Mouse (Mus musculus): ENCODE measurements around the gene Cbx7. TPM values are rescaled to one million over a fixed set of nuclear protein-coding genes. Genes with fewer than 3 reads are reported as not detected.

Gene Cbx7
- polyA plus RNA-seq, 1 experiment from 2014 or later, result 4.3 TPM

GRCm38 (mm10) chr15:79932323-79932987 lies 38.5 kb downstream of the Cbx7 start:
- no peak overlapping the region for H3K27ac ChIP-seq
- peak overlapping the region; percentile 20 for H3K4me3 ChIP-seq (ENCODE audit: inconsistent target)

DNA sequence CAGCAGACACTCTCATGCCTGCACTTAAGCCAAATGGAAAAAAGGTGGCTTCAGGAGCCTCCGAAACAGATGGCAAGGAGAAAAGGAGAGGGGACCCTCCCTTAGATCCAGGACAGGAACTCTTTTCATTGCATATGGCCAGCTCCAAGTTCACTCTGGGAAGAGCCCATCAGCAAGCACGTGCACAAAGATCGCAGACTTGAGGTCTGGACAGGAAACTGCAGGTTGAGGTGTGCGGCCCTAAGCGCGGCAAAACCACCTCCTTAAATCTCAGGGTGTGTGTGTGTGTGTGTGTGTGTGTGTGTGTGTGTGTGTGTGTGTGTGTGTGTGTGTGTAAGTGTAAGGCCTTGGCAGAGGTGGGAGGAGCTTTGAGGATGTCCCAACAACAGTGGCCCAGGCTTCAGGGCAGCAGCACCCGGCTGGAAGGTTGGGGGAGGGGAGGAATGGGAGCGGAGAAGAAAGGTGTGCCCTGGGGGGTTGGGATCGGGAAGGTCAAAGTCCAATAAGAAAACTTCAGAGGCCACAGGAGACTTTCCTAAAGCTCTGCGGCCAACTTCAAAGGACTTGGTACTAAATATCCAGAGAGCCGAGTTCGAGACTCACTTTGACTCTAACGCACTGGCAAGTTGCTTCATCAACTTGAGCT lies 39.3 kb downstream of the Cbx7 start:
- peak overlapping the region; percentile 20; the same call in 1 of the 2 replicates for H3K4me3 ChIP-seq (ENCODE audit: inconsistent target)
- no peaks in the 10 kb centered on the region for H3K79me2 ChIP-seq (ENCODE audit: inconsistent target)
- WGBS (ENCODE audit: missing documents), result 48% methylated on average over 13 of the region's 13 CpGs
- H3K36me3 ChIP-seq (ENCODE audit: inconsistent target), result no peaks in the 10 kb centered on the region
- H3K27ac ChIP-seq, result no peak overlapping the region

More at GRCm38 (mm10) chr15:79932323-79932987, 38.5 kb downstream of the Cbx7 start:
- Histone ChIP-seq H3K36me3 (ENCODE audit: inconsistent target) (no peaks in the 10 kb centered on the region), H3K79me2 (ENCODE audit: inconsistent target) (no peaks in the 10 kb centered on the region)
- WGBS (ENCODE audit: missing documents), result 2% methylated on average over 47 of the region's 62 CpGs

- WGBS (ENCODE audit: missing documents), result 93% methylated on average over 3 of the region's 3 CpGs
- Histone ChIP-seq H3K79me2 (ENCODE audit: inconsistent target) (no peaks in the 10 kb centered on the region), H3K27ac (no peak overlapping the region), H3K4me3 (ENCODE audit: inconsistent target) (no peak overlapping the region), H3K36me3 (ENCODE audit: inconsistent target) (no peaks in the 10 kb centered on the region)
Measured at GRCm38 (mm10) chr15:79929734-79930133, 41.2 kb downstream of the Cbx7 start.

- Histone ChIP-seq H3K79me2 (ENCODE audit: inconsistent target) (no peaks in the 10 kb centered on the region), H3K27ac (no peak overlapping the region), H3K4me3 (ENCODE audit: inconsistent target) (no peak overlapping the region), H3K36me3 (ENCODE audit: inconsistent target) (no peaks in the 10 kb centered on the region)
- 70% methylated on average over 2 of the region's 2 CpGs for WGBS (ENCODE audit: missing documents)
Measured at GRCm38 (mm10) chr15:79928736-79929135, 42.2 kb downstream of the Cbx7 start.

GRCm38 (mm10) chr15:79928316-79928715 lies 42.6 kb downstream of the Cbx7 start:
- no peak overlapping the region for H3K27ac ChIP-seq
- no peaks in the 10 kb centered on the region for H3K79me2 ChIP-seq (ENCODE audit: inconsistent target)
- 87% methylated on average over 3 of the region's 3 CpGs for WGBS (ENCODE audit: missing documents)
- H3K36me3 ChIP-seq (ENCODE audit: inconsistent target), result no peaks in the 10 kb centered on the region
- H3K4me3 ChIP-seq (ENCODE audit: inconsistent target), result peak overlapping the region; percentile 28; the same call in 1 of the 2 replicates

- H3K79me2 ChIP-seq (ENCODE audit: inconsistent target), result no peaks in the 10 kb centered on the region
- H3K36me3 ChIP-seq (ENCODE audit: inconsistent target), result no peaks in the 10 kb centered on the region
- H3K4me3 ChIP-seq (ENCODE audit: inconsistent target), result peak overlapping the region; percentile 28
- H3K27ac ChIP-seq, result no peak overlapping the region; the same call in 1 of the 2 replicates
- WGBS (ENCODE audit: missing documents), result 1% methylated on average over 29 of the region's 29 CpGs
Measured at GRCm38 (mm10) chr15:79927637-79928122, 43.2 kb downstream of the Cbx7 start.

GRCm38 (mm10) chr15:79926856-79927416 lies 44.0 kb downstream of the Cbx7 start:
- no peak overlapping the region for H3K27ac ChIP-seq
- H3K79me2 ChIP-seq (ENCODE audit: inconsistent target), result no peaks in the 10 kb centered on the region
- H3K4me3 ChIP-seq (ENCODE audit: inconsistent target), result peak overlapping the region; percentile 28; the same call in 1 of the 2 replicates
- H3K36me3 ChIP-seq (ENCODE audit: inconsistent target), result no peaks in the 10 kb centered on the region
- 86% methylated on average over 11 of the region's 11 CpGs for WGBS (ENCODE audit: missing documents)

DNA sequence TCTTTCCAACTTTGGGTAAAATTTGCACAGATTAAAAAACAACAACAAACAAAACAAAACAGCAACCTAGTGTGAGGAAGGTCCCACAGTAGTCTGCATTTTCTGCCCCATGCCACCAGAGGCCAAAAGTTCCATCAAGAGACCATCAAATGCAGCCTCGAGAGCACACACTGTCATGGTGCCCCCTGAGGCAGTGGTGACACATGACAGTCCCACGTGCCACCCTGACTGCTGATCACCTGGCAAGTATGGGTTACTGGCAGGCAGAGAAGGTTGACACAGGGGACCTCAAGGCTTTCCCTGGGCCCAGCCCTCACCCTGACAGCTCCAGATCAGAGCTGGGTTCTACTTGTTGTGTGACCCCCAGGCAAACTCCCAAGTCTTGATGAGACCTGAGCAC lies 51.1 kb downstream of the Cbx7 start:
- WGBS (ENCODE audit: missing documents), result 78% methylated on average over 2 of the region's 2 CpGs

DNA sequence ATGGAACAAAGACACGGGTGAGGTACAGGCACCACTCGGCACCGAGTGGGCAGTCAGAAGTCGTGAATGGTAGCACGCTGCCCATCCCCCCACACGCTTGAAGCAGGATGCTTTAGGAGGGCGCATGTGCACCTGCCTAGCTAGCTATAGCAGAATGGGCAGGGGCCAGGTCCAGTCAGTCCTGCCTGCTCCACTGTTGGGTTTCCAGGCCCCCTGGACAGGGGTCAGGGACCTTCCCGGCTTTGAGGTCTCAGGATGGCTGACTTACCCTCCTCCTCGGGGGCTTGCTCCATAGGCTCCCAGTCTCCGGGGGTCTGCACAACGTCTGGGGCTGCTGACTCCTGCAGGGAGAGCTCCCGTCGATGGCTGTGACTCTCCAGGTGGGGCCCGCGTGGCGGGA lies 52.4 kb downstream of the Cbx7 start:
- Histone ChIP-seq H3K27ac (no peak overlapping the region), H3K36me3 (ENCODE audit: inconsistent target) (no peaks in the 10 kb centered on the region; the same call in 1 of the 2 replicates), H3K4me3 (ENCODE audit: inconsistent target) (no peak overlapping the region), H3K79me2 (ENCODE audit: inconsistent target) (no peaks in the 10 kb centered on the region)
- WGBS (ENCODE audit: missing documents), result 90% methylated on average over 16 of the region's 16 CpGs

More for the DNA sequence above, 51.1 kb downstream of the Cbx7 start:
- no peaks in the 10 kb centered on the region for H3K79me2 ChIP-seq (ENCODE audit: inconsistent target)
- H3K36me3 ChIP-seq (ENCODE audit: inconsistent target), result no peaks in the 10 kb centered on the region
- no peak overlapping the region for H3K27ac ChIP-seq
- no peak overlapping the region for H3K4me3 ChIP-seq (ENCODE audit: inconsistent target)

DNA sequence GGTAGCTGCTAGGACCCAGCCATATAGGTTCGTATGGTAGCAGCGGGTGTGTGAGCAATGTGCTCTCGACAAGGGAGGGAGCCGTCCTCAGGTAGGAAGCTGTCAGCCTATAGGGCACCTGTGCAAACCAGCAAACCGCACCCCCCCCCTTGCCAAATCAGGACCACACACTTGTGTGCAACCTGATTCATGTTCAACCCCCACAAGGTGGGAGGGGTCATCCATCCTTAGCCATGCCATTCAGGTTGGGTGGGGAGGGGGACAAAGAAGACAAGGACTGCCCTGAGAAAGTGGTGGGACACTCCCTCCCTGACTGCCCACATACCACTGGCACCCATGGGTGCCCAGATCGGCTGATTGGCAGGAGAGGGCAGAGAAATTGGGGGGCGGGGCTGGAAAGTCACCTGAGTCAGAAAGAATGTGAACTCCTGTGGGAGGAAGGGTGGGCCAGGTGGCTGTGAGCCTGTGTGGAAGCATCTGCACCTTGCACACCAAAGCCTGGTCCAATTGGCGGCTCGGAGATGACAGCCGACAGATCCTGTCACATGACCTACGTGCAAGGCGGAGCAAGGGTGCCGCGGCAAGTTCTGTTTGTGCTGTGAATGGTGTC lies 53.7 kb downstream of the Cbx7 start:
- Histone ChIP-seq H3K36me3 (ENCODE audit: inconsistent target) (peaks cover 5% of the 10 kb centered on the region; the same call in 1 of the 2 replicates), H3K4me3 (ENCODE audit: inconsistent target) (no peak overlapping the region), H3K27ac (no peak overlapping the region), H3K79me2 (ENCODE audit: inconsistent target) (no peaks in the 10 kb centered on the region)
- WGBS (ENCODE audit: missing documents), result 88% methylated on average over 14 of the region's 14 CpGs

GRCm38 (mm10) chr15:79916150-79916549 lies 54.8 kb downstream of the Cbx7 start:
- H3K79me2 ChIP-seq (ENCODE audit: inconsistent target), result no peaks in the 10 kb centered on the region
- no peak overlapping the region for H3K27ac ChIP-seq
- H3K4me3 ChIP-seq (ENCODE audit: inconsistent target), result no peak overlapping the region
- 66% methylated on average over 5 of the region's 5 CpGs for WGBS (ENCODE audit: missing documents)
- peaks cover 6% of the 10 kb centered on the region; the same call in 1 of the 2 replicates for H3K36me3 ChIP-seq (ENCODE audit: inconsistent target)

DNA sequence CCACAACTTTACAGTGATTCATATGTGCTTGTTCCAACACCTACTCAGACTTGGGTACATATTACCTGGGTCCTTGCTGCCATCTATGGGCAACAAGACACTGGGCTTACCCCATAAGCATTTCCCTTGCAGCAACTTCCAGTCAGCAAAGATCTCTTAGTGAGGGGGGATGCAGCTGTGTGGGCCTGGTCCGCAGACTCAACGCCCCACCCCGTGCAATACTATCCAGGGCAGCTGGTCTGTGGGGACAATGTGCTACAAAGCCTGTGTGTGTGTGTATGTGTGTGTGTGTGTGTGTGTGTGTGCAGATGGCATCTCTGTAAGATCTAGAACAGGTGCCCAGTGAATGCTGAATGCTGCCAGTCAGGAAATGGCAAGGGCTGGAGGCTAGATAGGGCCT lies 56.6 kb downstream of the Cbx7 start:
- Histone ChIP-seq H3K79me2 (ENCODE audit: inconsistent target) (no peaks in the 10 kb centered on the region), H3K27ac (no peak overlapping the region), H3K36me3 (ENCODE audit: inconsistent target) (peaks cover 6% of the 10 kb centered on the region; the same call in 1 of the 2 replicates), H3K4me3 (ENCODE audit: inconsistent target) (no peak overlapping the region)
- WGBS (ENCODE audit: missing documents), result 69% methylated on average over 3 of the region's 3 CpGs

GRCm38 (mm10) chr15:79913761-79914346 lies 57.1 kb downstream of the Cbx7 start:
- WGBS (ENCODE audit: missing documents), result 84% methylated on average over 6 of the region's 6 CpGs
- Histone ChIP-seq H3K4me3 (ENCODE audit: inconsistent target) (no peak overlapping the region), H3K79me2 (ENCODE audit: inconsistent target) (no peaks in the 10 kb centered on the region), H3K36me3 (ENCODE audit: inconsistent target) (peaks cover 9% of the 10 kb centered on the region; the same call in 1 of the 2 replicates), H3K27ac (no peak overlapping the region)

- H3K36me3 ChIP-seq (ENCODE audit: inconsistent target), result peaks cover 34% of the 10 kb centered on the region
- no peaks in the 10 kb centered on the region for H3K79me2 ChIP-seq (ENCODE audit: inconsistent target)
- no peak overlapping the region for H3K4me3 ChIP-seq (ENCODE audit: inconsistent target)
- WGBS (ENCODE audit: missing documents), result 96% methylated on average over 8 of the region's 8 CpGs
- no peak overlapping the region for H3K27ac ChIP-seq
Measured at GRCm38 (mm10) chr15:79911339-79911738, 59.6 kb downstream of the Cbx7 start.

Measured in macrophage (primary cell).